Mouse (Mus musculus) small intestine, adult 2 months (tissue): ENCODE measurements around the gene Psme2b. TPM values are rescaled to one million over a fixed set of nuclear protein-coding genes. Genes with fewer than 3 reads are reported as not detected.
"Not testable (repeated sequence)": the region's sequence is repeated elsewhere in the genome, so short reads cannot be mapped to it uniquely, and the experiment has no call there.

ENCODE experiments used
- H3K27ac ChIP-seq: fragments of 200-500 bp; 2 replicates; pipeline ENCODE4 v1.5.1; 2012; ENCODE audit warnings: low read depth, low read length, control low read depth, inconsistent platforms; ENCODE audit not compliant: insufficient read depth
- H3K27me3 ChIP-seq: fragments of 200-500 bp; 2 replicates; pipeline ENCODE4 v1.6.1; 2012; ENCODE audit warnings: mild to moderate bottlenecking, moderate library complexity, low read length, inconsistent platforms; ENCODE audit not compliant: control insufficient read depth, insufficient read depth
- H3K36me3 ChIP-seq: fragments of 200-500 bp; 2 replicates; pipeline ENCODE4 v1.6.1; 2012; ENCODE audit warnings: mild to moderate bottlenecking, low read length, control low read depth, inconsistent platforms; ENCODE audit not compliant: control insufficient read depth, insufficient read depth
- H3K4me1 ChIP-seq: fragments of 200-500 bp; 2 replicates; pipeline ENCODE4 v1.6.1; 2012; ENCODE audit warnings: low read length, inconsistent platforms, mixed read lengths; ENCODE audit not compliant: control insufficient read depth, insufficient read depth, insufficient read length
- H3K4me3 ChIP-seq: fragments of 200-500 bp; 2 replicates; pipeline ENCODE4 v1.5.1; 2012; ENCODE audit warnings: low read depth, mild to moderate bottlenecking, control low read depth, inconsistent platforms, low read length, moderate library complexity
- CTCF ChIP-seq: fragments of 200-500 bp; IDR thresholded peaks from 2 replicates; pipeline ENCODE4 v1.5.1; 2012; ENCODE audit warnings: low read depth, mild to moderate bottlenecking, control low read depth, inconsistent platforms, low read length, moderate library complexity, mixed read lengths; ENCODE audit not compliant: insufficient replicate concordance, insufficient read length; ENCODE audit errors: extremely low read depth
- POLR2A ChIP-seq: fragments of 200-500 bp; IDR thresholded peaks from 2 replicates; pipeline ENCODE4 v1.6.1; 2012; ENCODE audit warnings: low read depth, mild to moderate bottlenecking, control low read depth, inconsistent platforms, low read length, moderate library complexity
- WGBS: fragments of 180-500 bp; shearing (Covaris S2); methylation state at CpG from one replicate; pipeline ENCODE4 v1.1.7; 2018; 5-methylcytosine and 5-hydroxymethylcytosine counted together
- polyA plus RNA-seq: library from polyadenylated mRNA; depleted of rRNA; stranded (reverse); fragments of >200 nt; gene quantifications from 2 replicates; pipeline ENCODE4 v1.2.3, GENCODE M21; 2012; rRNA removed

Gene Psme2b
- polyA plus RNA-seq, 1 experiment: 10.9 TPM

DNA sequence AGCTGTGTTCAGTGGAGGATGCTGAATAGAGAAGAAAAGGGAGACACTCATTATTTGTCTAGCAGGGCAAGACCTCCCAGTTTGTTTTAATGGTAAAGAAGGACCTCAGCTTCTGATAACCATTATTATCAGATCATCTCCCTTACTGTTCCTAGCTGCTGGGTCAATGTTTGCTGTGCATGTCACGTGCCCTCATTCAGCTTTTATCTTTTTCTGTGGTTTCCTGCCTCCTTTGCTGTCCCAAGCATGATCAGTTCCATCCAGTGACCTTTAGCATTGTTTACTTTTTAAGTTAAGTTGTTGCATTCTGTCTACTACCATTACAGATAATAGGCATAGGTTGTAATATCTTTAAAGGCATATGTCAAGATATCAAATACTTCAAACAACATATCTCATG lies 37.5 kb downstream of the Psme2b start:
- H3K36me3 ChIP-seq: no peaks in the 10 kb centered on the region
- H3K27ac ChIP-seq: no peak overlapping the region
- TF ChIP-seq POLR2A (no peak), CTCF (no peak)
- no peak overlapping the region for H3K4me3 ChIP-seq
- WGBS: 39% methylated on average over 1 of the region's 1 CpGs
- no peaks in the 10 kb centered on the region for H3K27me3 ChIP-seq
- peaks cover 2% of the 10 kb centered on the region; the same call in 1 of the 2 replicates for H3K4me1 ChIP-seq

DNA sequence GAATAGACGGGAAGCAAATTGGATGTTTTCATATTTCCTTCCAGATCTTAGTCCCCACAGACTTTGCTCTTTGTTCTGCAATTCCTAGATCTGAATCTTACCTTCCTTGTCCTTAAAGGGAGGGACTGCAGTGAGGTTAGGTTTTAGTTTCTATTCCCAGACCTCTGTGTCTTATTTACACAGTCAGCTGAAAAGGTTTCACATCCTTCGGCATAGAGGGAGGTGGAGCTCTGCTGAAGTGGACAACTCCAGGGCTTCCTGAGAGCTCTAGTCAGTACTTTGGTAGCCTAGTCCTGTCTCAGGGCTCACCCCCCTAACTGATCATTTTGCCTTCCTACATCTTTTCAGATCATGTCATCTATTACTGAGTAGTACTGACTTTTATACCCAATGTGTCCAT lies 44.0 kb downstream of the Psme2b start, which contains the start of gene Gm5431:
TSS of gene Gm5431 (minus strand) at position 194 of the 400 bp plus-strand sequence.
- Histone ChIP-seq H3K27me3 (no peaks in the 10 kb centered on the region), H3K36me3 (no peaks in the 10 kb centered on the region; the same call in 1 of the 2 replicates), H3K4me3 (peak within 1 kb of the TSS; percentile 32; the same call in 1 of the 2 replicates), H3K4me1 (peaks cover 16% of the 10 kb centered on the region), H3K27ac (peak within 1 kb of the TSS; percentile 93)
- 6% methylated on average over 2 of the region's 2 CpGs for WGBS
- TF ChIP-seq CTCF: no peak
- no peak for TF ChIP-seq POLR2A

DNA sequence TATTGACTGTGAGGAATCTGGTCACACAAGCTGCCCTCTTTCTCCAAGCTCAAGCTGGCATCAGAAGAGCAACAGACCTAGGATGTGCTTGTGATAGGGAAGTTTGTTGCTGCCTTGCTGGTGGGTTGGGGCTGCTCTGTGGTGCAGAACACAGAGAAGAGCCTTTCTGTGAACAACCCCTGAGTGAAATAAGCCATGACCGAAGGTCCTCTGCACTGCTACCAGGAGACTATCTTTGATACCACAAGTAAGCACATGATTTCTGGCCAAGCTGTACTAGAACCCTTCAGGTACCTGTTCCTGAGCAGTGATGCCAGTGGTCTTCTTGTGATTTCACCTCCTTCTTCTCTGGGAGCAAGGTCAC lies 44.4 kb downstream of the Psme2b start:
- Histone ChIP-seq H3K4me3 (peak overlapping the region; percentile 32; the same call in 1 of the 2 replicates), H3K4me1 (peaks cover 16% of the 10 kb centered on the region), H3K27ac (peak overlapping the region; percentile 93)
- H3K27me3 ChIP-seq, H3K36me3 ChIP-seq: not testable (repeated sequence)
- WGBS: 47% methylated on average over 1 of the region's 1 CpGs

DNA sequence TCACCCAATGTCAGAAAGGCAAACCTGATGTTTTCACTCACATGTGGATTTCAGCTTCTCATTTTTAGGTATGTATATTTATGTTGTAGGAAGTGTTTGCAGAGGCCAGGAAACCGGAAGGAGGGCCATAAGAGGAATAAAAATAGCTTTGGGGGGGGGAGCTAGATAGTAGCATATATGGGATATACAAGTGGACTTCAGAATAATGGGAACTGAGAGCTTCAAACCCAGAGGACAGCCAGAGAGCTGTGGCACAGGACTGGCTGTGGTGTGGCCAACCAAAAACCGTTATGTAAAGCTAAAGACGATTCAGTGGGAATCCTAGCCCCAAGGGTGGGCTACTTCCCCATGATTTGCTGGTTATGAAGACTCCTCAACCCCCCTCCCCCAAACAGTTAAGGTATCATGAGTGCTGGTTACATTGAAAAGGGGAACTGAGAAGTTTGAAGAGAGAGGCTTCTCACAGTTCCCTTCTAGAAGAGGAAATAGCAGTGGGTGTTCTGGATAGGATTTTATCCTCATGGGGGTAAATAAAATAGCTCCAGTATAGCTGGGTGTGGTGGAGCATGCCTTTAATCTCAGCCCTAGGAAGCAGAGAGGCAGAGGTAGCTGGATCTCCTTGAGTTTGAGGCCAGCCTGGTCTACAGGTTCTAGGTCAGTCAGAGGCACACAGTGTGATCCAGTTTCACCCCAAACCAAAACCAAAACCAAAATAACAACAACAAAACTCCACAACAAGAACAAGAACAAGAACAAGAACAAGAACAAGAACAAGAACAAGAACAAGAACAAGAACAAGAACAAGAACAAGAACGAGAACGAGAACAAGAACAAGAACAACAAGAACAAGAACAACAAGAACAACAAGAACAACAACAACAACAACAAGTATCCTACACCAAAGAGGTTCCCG lies 45.1 kb downstream of the Psme2b start:
- Histone ChIP-seq H3K4me1 (peaks cover 16% of the 10 kb centered on the region), H3K4me3 (peak overlapping the region; percentile 38; the same call in 1 of the 2 replicates), H3K27ac (peak overlapping the region; percentile 93)
- H3K36me3 ChIP-seq, H3K27me3 ChIP-seq: not testable (repeated sequence)
- 80% methylated on average over 6 of the region's 6 CpGs for WGBS

DNA sequence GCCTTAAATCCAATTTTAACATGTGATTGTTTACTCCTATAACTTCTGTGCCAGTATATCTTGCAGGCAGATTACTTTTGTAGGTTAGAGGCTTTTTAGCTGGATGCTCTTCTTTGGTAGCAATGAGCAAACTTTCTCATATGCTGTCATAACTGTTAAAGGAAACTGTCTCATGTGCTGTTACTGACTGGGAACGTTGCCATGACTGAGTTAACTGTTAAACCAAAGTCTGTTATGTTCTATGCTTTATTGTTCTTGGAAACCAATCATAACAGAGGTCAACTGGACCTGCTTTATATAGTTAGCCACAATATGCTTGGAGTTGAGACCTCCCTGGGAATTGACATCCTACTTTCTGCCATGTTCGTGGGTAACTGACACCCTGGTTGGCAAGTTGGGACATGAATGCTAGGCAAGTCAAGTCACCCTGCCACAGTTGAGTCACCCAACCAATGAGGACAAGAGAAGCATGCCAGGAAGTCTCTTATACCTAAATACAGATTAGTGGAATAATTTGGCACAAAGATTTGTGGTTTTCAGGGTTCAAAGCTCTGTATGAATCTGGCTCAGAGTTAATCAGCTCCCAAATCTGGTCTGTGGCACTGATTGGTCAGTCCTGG lies 47.1 kb downstream of the Psme2b start:
- H3K27me3 ChIP-seq: no peaks in the 10 kb centered on the region
- TF ChIP-seq POLR2A (no peak), CTCF (no peak)
- H3K4me1 ChIP-seq: peaks cover 16% of the 10 kb centered on the region
- H3K27ac ChIP-seq: peak overlapping the region; percentile 84
- 15% methylated on average over 2 of the region's 2 CpGs for WGBS
- no peak overlapping the region for H3K4me3 ChIP-seq
- peaks cover 3% of the 10 kb centered on the region; the same call in 1 of the 2 replicates for H3K36me3 ChIP-seq

Other genes with a start within 250 kb of the Psme2b start
- 1,479 and 1,553 TPM in 2 replicates for gene Rack1, start 145.9 kb downstream of the Psme2b start, polyA plus RNA-seq
- gene Trim41, start 128.8 kb downstream of the Psme2b start, polyA plus RNA-seq: 10.0 and 18.7 TPM in 2 replicates
- 4.9 and 12.6 TPM in 2 replicates for gene Trim7, start 120.0 kb downstream of the Psme2b start, polyA plus RNA-seq
- gene Gm12184, start 119.5 kb downstream of the Psme2b start, polyA plus RNA-seq: 3.3 and 3.9 TPM in 2 replicates
- 1.8 and 7.4 TPM in 2 replicates for gene Irgm1, start 74.5 kb downstream of the Psme2b start, polyA plus RNA-seq
- gene Gm5431, start 44.0 kb downstream of the Psme2b start, polyA plus RNA-seq: 0.38 and 3.1 TPM in 2 replicates
- 0.03 and 0.47 TPM in 2 replicates for gene Olfr56, start 32.7 kb upstream of the Psme2b start, polyA plus RNA-seq
- gene 9930111J21Rik1, start 33.2 kb upstream of the Psme2b start, polyA plus RNA-seq: 0.94 and 1.3 TPM in 2 replicates
- 0.01 and 0.13 TPM in 2 replicates for gene Gm12185, start 46.0 kb upstream of the Psme2b start, polyA plus RNA-seq
- gene Tgtp1, start 48.0 kb upstream of the Psme2b start, polyA plus RNA-seq: 0.17 and 0.29 TPM in 2 replicates
- 0.48 and 0.85 TPM in 2 replicates for gene 9930111J21Rik2, start 105.1 kb upstream of the Psme2b start, polyA plus RNA-seq
- gene Tgtp2, start 118.0 kb upstream of the Psme2b start, polyA plus RNA-seq: 0.72 and 1.8 TPM in 2 replicates
- gene Ifi47, start 130.4 kb upstream of the Psme2b start, polyA plus RNA-seq: 2.7 and 8.7 TPM in 2 replicates
- 0.13 TPM in 1 of 2 replicates, not detected in the other for gene Olfr1396, start 168.7 kb upstream of the Psme2b start, polyA plus RNA-seq
- not detected in 2 replicates for gene Olfr1395, start 196.1 kb upstream of the Psme2b start, polyA plus RNA-seq
- gene Olfr1394, start 208.2 kb upstream of the Psme2b start, polyA plus RNA-seq: not detected in 2 replicates
- gene Btnl9, start 241.0 kb upstream of the Psme2b start, polyA plus RNA-seq: 0.53 and 1.2 TPM in 2 replicates